Mouse (Mus musculus): ENCODE data around the gene Cldn12. TPM values are rescaled to one million over a fixed set of nuclear protein-coding genes. Genes with fewer than 3 reads are reported as not detected.
A peak's percentile ranks its signal among the peaks of the same experiment; 100 is the strongest.

Cldn12 gene
- total RNA-seq (2021), result 10 to 100 TPM in 1 of 2 experiments, 1 to 10 TPM in 1; 9.8 to 19.1 TPM
- long read RNA-seq, experiment 1, partial matches to known transcripts, result 0 of 5 reads
- long read RNA-seq, experiment 1, other reads (novel, unspliced or antisense), result 2 of 5 reads
- long read RNA-seq, experiment 2, transcript Cldn12-201 (4 exons, 3,597 nt), result major isoform, 7 of 11 reads
- long read RNA-seq, experiment 2, partial matches to known transcripts, result 0 of 11 reads
- long read RNA-seq, experiment 2, other reads (novel, unspliced or antisense), result 3 of 11 reads

GRCm38 (mm10) chr5:5514196-5515076 lies at the start of gene Cldn12:
Cldn12 (minus strand) TSS chr5:5514958.
- TF ChIP-seq CTCF (IDR thresholded peaks at IDR 0.05), result no peak
- intact Hi-C loops (cut with DNase I), result loop anchor here (5.0 kb wide), 1 partner anchor 43 kb away; the partner anchor contains the start of gene Gtpbp10
- peak; percentile 98 for DNase-seq

GRCm38 (mm10) chr5:5562435-5562834 lies 47.7 kb upstream of the Cldn12 start:
- no peak overlapping the region for H3K4me3 ChIP-seq
- no peak overlapping the region for H3K27ac ChIP-seq
- intact Hi-C loops (cut with DNase I), result no loop called here
- no peak for TF ChIP-seq CTCF (IDR thresholded peaks at IDR 0.05)
- DNase-seq, result no peak

More at GRCm38 (mm10) chr5:5514196-5515076, at the start of gene Cldn12:
- Histone ChIP-seq H3K4me3 (peak within 1 kb of the TSS; percentile 92), H3K27ac (peak within 1 kb of the TSS; percentile 96)

GRCm38 (mm10) chr5:5561041-5561706 lies 46.4 kb upstream of the Cldn12 start:
- Histone ChIP-seq H3K27ac (no peak overlapping the region), H3K4me3 (no peak overlapping the region)
- no peak for DNase-seq
- TF ChIP-seq CTCF (IDR thresholded peaks at IDR 0.05), result no peak
- intact Hi-C loops (cut with DNase I), result no loop called here

GRCm38 (mm10) chr5:5559798-5560197 lies 45.0 kb upstream of the Cldn12 start:
- peak overlapping the region; percentile 93 for H3K4me3 ChIP-seq
- intact Hi-C loops (cut with DNase I), result loop anchor here (5.0 kb wide), 1 partner anchor 47 kb away; the partner anchor contains the start of gene Cldn12
- peak overlapping the region; percentile 84 for H3K27ac ChIP-seq
- no peak for DNase-seq
- no peak for TF ChIP-seq CTCF (IDR thresholded peaks at IDR 0.05)

- intact Hi-C loops (cut with DNase I), result loop anchor here (5.0 kb wide), 1 partner anchor 47 kb away; the partner anchor contains the start of gene Cldn12
- peak; percentile 93 for DNase-seq
- Histone ChIP-seq H3K27ac (peak within 1 kb of the TSS; percentile 84), H3K4me3 (peak within 1 kb of the TSS; percentile 93)
- TF ChIP-seq CTCF (IDR thresholded peaks at IDR 0.05), result no peak
Measured at GRCm38 (mm10) chr5:5559079-5559740, 44.5 kb upstream of the Cldn12 start, which contains the start of gene Gtpbp10. Gtpbp10 (minus strand) TSS chr5:5559538.

- no peak for TF ChIP-seq CTCF (IDR thresholded peaks at IDR 0.05)
- DNase-seq, result no peak
- Histone ChIP-seq H3K4me3 (no peak overlapping the region), H3K27ac (no peak overlapping the region)
- intact Hi-C loops (cut with DNase I), result no loop called here
Measured at GRCm38 (mm10) chr5:5551110-5551509, 36.4 kb upstream of the Cldn12 start.

- intact Hi-C loops (cut with DNase I), result no loop called here
- H3K4me3 ChIP-seq, result no peak overlapping the region
Measured at GRCm38 (mm10) chr5:5540385-5540784, 25.6 kb upstream of the Cldn12 start.

GRCm38 (mm10) chr5:5539771-5540170 lies 25.0 kb upstream of the Cldn12 start:
- Histone ChIP-seq H3K4me3 (no peak overlapping the region), H3K27ac (no peak overlapping the region)
- TF ChIP-seq CTCF (IDR thresholded peaks at IDR 0.05), result no peak
- no peak for DNase-seq
- intact Hi-C loops (cut with DNase I), result no loop called here

More at GRCm38 (mm10) chr5:5540385-5540784, 25.6 kb upstream of the Cldn12 start:
- no peak for TF ChIP-seq CTCF (IDR thresholded peaks at IDR 0.05)
- DNase-seq, result no peak
- H3K27ac ChIP-seq, result no peak overlapping the region

GRCm38 (mm10) chr5:5536131-5536530 lies 21.4 kb upstream of the Cldn12 start:
- TF ChIP-seq CTCF (IDR thresholded peaks at IDR 0.05), result no peak
- intact Hi-C loops (cut with DNase I), result no loop called here

GRCm38 (mm10) chr5:5533656-5534420 lies 19.1 kb upstream of the Cldn12 start:
- no peak for DNase-seq
- Histone ChIP-seq H3K27ac (no peak overlapping the region), H3K4me3 (no peak overlapping the region)
- no peak for TF ChIP-seq CTCF (IDR thresholded peaks at IDR 0.05)
- intact Hi-C loops (cut with DNase I), result no loop called here

More at GRCm38 (mm10) chr5:5536131-5536530, 21.4 kb upstream of the Cldn12 start:
- Histone ChIP-seq H3K4me3 (no peak overlapping the region), H3K27ac (no peak overlapping the region)
- DNase-seq, result no peak

- H3K27ac ChIP-seq, result no peak overlapping the region; the same call in 1 of the 2 replicates
- intact Hi-C loops (cut with DNase I), result no loop called here
- H3K4me3 ChIP-seq, result peak overlapping the region; percentile 92
- no peak for DNase-seq
- no peak for TF ChIP-seq CTCF (IDR thresholded peaks at IDR 0.05)
Measured at GRCm38 (mm10) chr5:5515411-5515810, 653 bp upstream of the Cldn12 start.
